Mouse (Mus musculus) activated CD4-positive, CD25-positive, alpha-beta regulatory T cell, adult 9 weeks (primary cell): ENCODE results near the gene Adi1. TPM values are rescaled to one million over a fixed set of nuclear protein-coding genes. Genes with fewer than 3 reads are reported as not detected.

Source experiments
- polyA plus RNA-seq: library from polyadenylated mRNA; unstranded; fragments of 100-300 nt; shearing (Covaris generic); gene quantifications from one replicate; pipeline ENCODE4 v1.2.1, GENCODE M21; 2017

The Adi1 gene
- polyA plus RNA-seq = 70.4 TPM

DNA sequence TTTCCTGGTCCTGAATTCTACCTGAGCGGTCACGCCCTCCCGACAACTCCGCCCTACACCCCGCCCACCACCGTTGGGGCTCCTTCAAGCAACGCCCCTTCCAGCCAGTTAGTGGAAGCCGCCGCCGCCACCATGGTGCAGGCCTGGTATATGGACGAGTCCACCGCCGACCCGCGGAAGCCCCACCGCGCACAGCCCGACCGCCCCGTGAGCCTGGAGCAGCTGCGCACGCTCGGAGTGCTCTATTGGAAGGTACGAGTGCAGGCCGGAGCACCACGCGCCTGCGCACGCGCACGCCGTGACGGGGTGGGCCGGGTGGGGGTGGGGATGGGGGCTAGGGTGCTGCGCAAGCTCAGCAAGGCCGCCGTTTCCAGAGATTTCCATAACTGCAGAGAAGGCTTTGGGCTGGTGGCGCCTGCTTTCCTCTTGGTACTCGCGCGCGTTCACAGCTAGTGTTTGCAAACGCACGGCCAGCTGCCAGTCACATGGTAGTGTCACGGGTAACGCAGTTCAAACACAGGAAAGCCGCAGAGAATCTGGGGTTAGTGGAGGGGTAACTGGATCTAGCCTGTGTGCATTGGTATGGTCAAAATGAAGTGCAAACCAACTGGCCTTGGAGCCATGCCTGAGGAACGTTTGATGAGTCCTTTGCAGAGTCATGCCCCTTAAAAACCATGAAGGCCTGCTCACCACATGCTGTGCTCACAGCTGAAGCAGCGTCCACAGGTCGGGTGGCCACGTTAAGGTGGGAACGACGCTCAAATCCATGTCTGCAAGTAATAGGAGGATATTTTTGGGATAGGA lies at the start of gene Adi1:
TSS of gene Adi1 (plus strand) at position 111 of the 804 bp plus-strand sequence.

DNA sequence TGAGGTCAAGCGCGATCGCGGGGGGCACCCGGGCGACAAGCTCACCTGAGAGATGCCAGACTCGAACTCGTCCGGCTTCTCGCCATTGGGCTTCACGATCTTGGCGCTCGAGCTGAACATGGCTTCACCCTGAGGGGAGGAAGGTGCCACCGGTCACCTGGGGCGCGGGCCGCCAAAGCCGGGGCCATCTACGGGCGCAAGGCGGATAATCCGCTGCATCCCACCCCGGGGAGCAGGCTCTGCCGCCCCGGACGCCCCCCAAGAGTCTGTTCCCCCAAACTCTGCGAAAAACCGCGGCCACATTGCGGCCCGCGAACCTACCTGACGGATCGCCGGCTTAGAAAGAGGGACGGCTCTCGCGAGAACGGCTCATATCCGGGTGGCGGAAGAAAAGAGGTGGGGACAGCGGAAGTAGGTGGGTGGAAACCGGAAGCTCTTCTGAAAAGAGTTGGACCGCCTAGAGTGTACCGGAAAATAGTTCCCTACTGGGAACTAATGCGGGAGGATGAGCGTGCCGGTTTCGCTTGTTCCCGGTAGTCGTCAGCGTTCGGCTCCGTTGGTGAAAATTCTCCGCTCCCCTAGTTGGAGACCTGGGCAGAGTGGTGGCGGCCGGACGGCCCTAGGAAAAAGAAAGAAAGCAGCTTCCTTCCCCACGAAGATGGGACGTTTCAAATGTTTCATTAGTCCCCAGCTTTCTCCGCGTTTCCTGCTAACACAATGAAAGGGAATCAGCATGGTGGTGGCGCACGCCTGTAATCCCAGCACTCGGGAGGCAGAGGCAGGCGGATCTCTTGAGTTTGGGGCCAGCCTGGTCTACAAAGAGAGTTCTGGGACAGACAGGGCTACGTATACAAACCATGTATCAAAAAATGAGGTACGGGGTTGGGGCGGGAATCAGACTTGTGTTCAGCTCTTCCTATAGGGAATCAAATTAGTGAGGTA lies 39.2 kb upstream of the Adi1 start, which contains the start of gene Rps7:
TSS of gene Rps7 (minus strand) at position 419 of the 942 bp plus-strand sequence.

DNA sequence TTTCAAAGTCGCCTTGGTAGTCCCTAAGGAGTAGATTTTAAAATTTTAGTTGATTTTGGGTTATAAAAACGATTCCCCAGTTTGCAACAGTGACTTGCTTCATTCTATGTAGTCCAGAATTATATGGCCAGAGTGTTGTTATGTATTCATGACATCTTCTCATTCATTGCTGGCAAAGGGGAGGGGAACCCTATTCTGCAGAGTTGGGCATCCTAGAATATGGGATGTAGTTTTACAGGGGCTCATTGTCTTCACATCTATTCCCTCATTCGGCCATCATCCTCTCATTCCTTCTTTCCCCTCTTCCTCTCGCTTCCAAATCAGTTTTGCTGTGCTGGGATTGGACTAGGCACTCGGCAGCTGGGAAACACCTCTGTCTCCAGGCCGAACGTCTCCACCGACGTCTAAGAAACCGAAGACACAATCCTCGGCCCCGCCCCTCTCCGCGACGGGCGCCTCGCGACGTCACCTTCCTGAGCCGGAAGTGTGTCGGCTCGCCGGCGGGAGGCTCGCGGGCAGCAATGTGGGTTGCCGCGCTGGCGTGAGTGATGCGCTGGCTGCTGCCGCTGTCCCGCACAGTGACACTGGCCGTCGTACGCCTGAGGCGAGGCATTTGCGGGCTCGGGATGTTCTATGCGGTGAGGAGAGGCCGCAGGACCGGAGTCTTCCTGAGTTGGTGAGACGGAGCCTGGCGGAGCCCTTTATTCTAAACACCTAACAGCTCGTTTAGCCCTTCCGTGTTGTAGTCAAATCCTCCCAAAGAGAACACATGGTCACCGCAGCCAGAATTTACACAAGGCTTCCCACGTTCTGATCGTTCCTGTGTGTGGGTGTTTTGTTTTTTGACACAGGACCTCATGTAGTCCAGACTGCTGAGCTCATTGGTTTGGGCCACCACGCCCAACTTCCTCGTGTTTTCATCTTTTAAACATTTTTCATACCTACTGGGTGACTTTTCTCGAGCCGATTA lies 25.6 kb upstream of the Adi1 start, which contains the start of gene Rnaseh1:
TSS of gene Rnaseh1 (plus strand) at position 462 of the 970 bp plus-strand sequence.

Other genes starting within 250 kb of the Adi1 start
- gene Dcdc2c, start 122.8 kb upstream of the Adi1 start, polyA plus RNA-seq = not detected
- gene Allc, start 92.7 kb upstream of the Adi1 start, polyA plus RNA-seq = not detected
- not detected for gene Colec11, start 51.9 kb upstream of the Adi1 start, polyA plus RNA-seq
- 1,150 TPM for gene Rps7, start 39.3 kb upstream of the Adi1 start, polyA plus RNA-seq
- gene Rnaseh1, start 25.6 kb upstream of the Adi1 start, polyA plus RNA-seq = 38.9 TPM
- 80.1 TPM for gene Trappc12, start 75.2 kb downstream of the Adi1 start, polyA plus RNA-seq
- 63.8 TPM for gene Eipr1, start 76.6 kb downstream of the Adi1 start, polyA plus RNA-seq